Mouse (Mus musculus): ENCODE data around the gene Cnst. TPM values are rescaled to one million over a fixed set of nuclear protein-coding genes. Genes with fewer than 3 reads are reported as not detected.
"Not testable (repeated sequence)": the region's sequence is repeated elsewhere in the genome, so short reads cannot be mapped to it uniquely, and the experiment has no call there.

The Cnst gene
- polyA plus RNA-seq (2016; fragmentation: Nextera tagmentation; extraction: Ambion mirVana): 32.1 and 33.4 TPM in 2 replicates

- H3K36me3 ChIP-seq; H3K9me3 ChIP-seq (replicated peaks); H3K27me3 ChIP-seq: not testable (repeated sequence)
- H3K27ac ChIP-seq: peak within 1 kb of the TSS; percentile 98
- under 1% methylated on average over 69 of the region's 69 CpGs for WGBS
- H3K4me3 ChIP-seq: peak within 1 kb of the TSS; percentile 78
- peak; percentile 99 for ATAC-seq (ENCODE audit: low FRiP score)
- peak within 1 kb of the TSS; percentile 73 for H3K9ac ChIP-seq
- peak within 1 kb of the TSS; percentile 90 for H3K4me2 ChIP-seq (replicated peaks)
- H3K4me1 ChIP-seq: peaks cover 22% of the 10 kb centered on the region
These were observed at the start of gene Cnst, which contains the start of gene Tfb2m for GRCm38 (mm10) chr1:179545768-179546550. Cnst (plus strand) TSS chr1:179546370. Tfb2m (minus strand) TSS chr1:179546267.

GRCm38 (mm10) chr1:179499257-179499656 is 46.9 kb upstream of the Cnst start:
- ATAC-seq (ENCODE audit: low FRiP score): no peak
- Histone ChIP-seq H3K9me3 (replicated peaks) (no peaks in the 10 kb centered on the region), H3K9ac (no peak overlapping the region), H3K4me1 (no peaks in the 10 kb centered on the region), H3K4me3 (no peak overlapping the region), H3K4me2 (replicated peaks) (no peak overlapping the region), H3K27me3 (no peaks in the 10 kb centered on the region), H3K36me3 (no peaks in the 10 kb centered on the region), H3K27ac (no peak overlapping the region)
- 84% methylated on average over 3 of the region's 3 CpGs for WGBS

GRCm38 (mm10) chr1:179502565-179502964 is 43.6 kb upstream of the Cnst start:
- Histone ChIP-seq H3K9me3 (replicated peaks) (no peaks in the 10 kb centered on the region), H3K4me1 (no peaks in the 10 kb centered on the region), H3K36me3 (no peaks in the 10 kb centered on the region), H3K27me3 (no peaks in the 10 kb centered on the region), H3K4me2 (replicated peaks) (no peak overlapping the region), H3K4me3 (no peak overlapping the region), H3K27ac (no peak overlapping the region), H3K9ac (no peak overlapping the region)
- ATAC-seq (ENCODE audit: low FRiP score): no peak
- 22% methylated on average over 3 of the region's 3 CpGs for WGBS

- no peaks in the 10 kb centered on the region for H3K9me3 ChIP-seq (replicated peaks)
- H3K9ac ChIP-seq: no peak overlapping the region
- no peak overlapping the region for H3K4me2 ChIP-seq (replicated peaks)
- ATAC-seq (ENCODE audit: low FRiP score): no peak
- 72% methylated on average over 9 of the region's 9 CpGs for WGBS
- no peaks in the 10 kb centered on the region for H3K4me1 ChIP-seq
- no peak overlapping the region for H3K27ac ChIP-seq
- no peak overlapping the region for H3K4me3 ChIP-seq
- no peaks in the 10 kb centered on the region for H3K36me3 ChIP-seq
- no peaks in the 10 kb centered on the region for H3K27me3 ChIP-seq
These were observed 39.4 kb upstream of the Cnst start for GRCm38 (mm10) chr1:179506530-179507315.

- no peak overlapping the region for H3K4me2 ChIP-seq (replicated peaks)
- ATAC-seq (ENCODE audit: low FRiP score): no peak
- 85% methylated on average over 13 of the region's 13 CpGs for WGBS
These were observed 35.4 kb upstream of the Cnst start for GRCm38 (mm10) chr1:179510546-179511340.

GRCm38 (mm10) chr1:179511895-179512294 is 34.3 kb upstream of the Cnst start:
- WGBS: 85% methylated on average over 7 of the region's 7 CpGs
- no peaks in the 10 kb centered on the region for H3K36me3 ChIP-seq
- no peak overlapping the region for H3K4me3 ChIP-seq
- H3K9me3 ChIP-seq (replicated peaks): no peaks in the 10 kb centered on the region
- no peak for ATAC-seq (ENCODE audit: low FRiP score)
- peaks cover 5% of the 10 kb centered on the region for H3K4me1 ChIP-seq
- no peak overlapping the region for H3K9ac ChIP-seq
- no peak overlapping the region for H3K4me2 ChIP-seq (replicated peaks)
- H3K27me3 ChIP-seq: no peaks in the 10 kb centered on the region
- H3K27ac ChIP-seq: no peak overlapping the region

More at GRCm38 (mm10) chr1:179510546-179511340, 35.4 kb upstream of the Cnst start:
- Histone ChIP-seq H3K9ac (no peak overlapping the region), H3K27ac (no peak overlapping the region), H3K9me3 (replicated peaks) (no peaks in the 10 kb centered on the region), H3K36me3 (no peaks in the 10 kb centered on the region), H3K4me1 (no peaks in the 10 kb centered on the region), H3K4me3 (no peak overlapping the region), H3K27me3 (no peaks in the 10 kb centered on the region)

- Histone ChIP-seq H3K4me2 (replicated peaks) (peak overlapping the region; percentile 96), H3K9ac (peak overlapping the region; percentile 72), H3K4me3 (peak overlapping the region; percentile 70), H3K4me1 (peaks cover 6% of the 10 kb centered on the region), H3K9me3 (replicated peaks) (no peaks in the 10 kb centered on the region), H3K27ac (no peak overlapping the region), H3K27me3 (no peaks in the 10 kb centered on the region), H3K36me3 (no peaks in the 10 kb centered on the region)
- under 1% methylated on average over 21 of the region's 21 CpGs for WGBS
- peak; percentile 74 for ATAC-seq (ENCODE audit: low FRiP score)
These were observed 29.0 kb upstream of the Cnst start for GRCm38 (mm10) chr1:179516941-179517712.

- no peaks in the 10 kb centered on the region for H3K27me3 ChIP-seq
- no peaks in the 10 kb centered on the region for H3K36me3 ChIP-seq
- H3K27ac ChIP-seq: no peak within 1 kb of the TSS
- ATAC-seq (ENCODE audit: low FRiP score): peak; percentile 84
- H3K9me3 ChIP-seq (replicated peaks): no peaks in the 10 kb centered on the region
- peak within 1 kb of the TSS; percentile 72 for H3K9ac ChIP-seq
- H3K4me3 ChIP-seq: peak within 1 kb of the TSS; percentile 70
- 6% methylated on average over 39 of the region's 39 CpGs for WGBS
- H3K4me1 ChIP-seq: peaks cover 6% of the 10 kb centered on the region
- H3K4me2 ChIP-seq (replicated peaks): peak within 1 kb of the TSS; percentile 96
These were observed 28.3 kb upstream of the Cnst start, which contains the start of gene Smyd3 for GRCm38 (mm10) chr1:179517713-179518465. Smyd3 (minus strand) TSS chr1:179518041.

- Histone ChIP-seq H3K4me2 (replicated peaks) (no peak overlapping the region), H3K36me3 (no peaks in the 10 kb centered on the region), H3K9me3 (replicated peaks) (no peaks in the 10 kb centered on the region), H3K27ac (no peak overlapping the region), H3K4me3 (no peak overlapping the region), H3K4me1 (peaks cover 6% of the 10 kb centered on the region), H3K9ac (no peak overlapping the region), H3K27me3 (no peaks in the 10 kb centered on the region)
- no peak for ATAC-seq (ENCODE audit: low FRiP score)
- 86% methylated on average over 3 of the region's 3 CpGs for WGBS
These were observed 26.3 kb upstream of the Cnst start for GRCm38 (mm10) chr1:179519901-179520300.

- Histone ChIP-seq H3K9me3 (replicated peaks) (no peaks in the 10 kb centered on the region), H3K4me2 (replicated peaks) (no peak overlapping the region), H3K9ac (no peak overlapping the region), H3K36me3 (peaks cover 20% of the 10 kb centered on the region), H3K4me1 (no peaks in the 10 kb centered on the region), H3K27me3 (no peaks in the 10 kb centered on the region), H3K27ac (no peak overlapping the region), H3K4me3 (no peak overlapping the region)
- 96% methylated on average over 3 of the region's 3 CpGs for WGBS
- no peak for ATAC-seq (ENCODE audit: low FRiP score)
These were observed 7.1 kb upstream of the Cnst start for GRCm38 (mm10) chr1:179539054-179539453.

GRCm38 (mm10) chr1:179539887-179540286 is 6.3 kb upstream of the Cnst start:
- Histone ChIP-seq H3K9me3 (replicated peaks) (no peaks in the 10 kb centered on the region), H3K4me2 (replicated peaks) (no peak overlapping the region), H3K4me1 (peaks cover 1% of the 10 kb centered on the region), H3K27me3 (no peaks in the 10 kb centered on the region), H3K27ac (no peak overlapping the region), H3K9ac (no peak overlapping the region), H3K4me3 (no peak overlapping the region), H3K36me3 (peaks cover 18% of the 10 kb centered on the region)
- 92% methylated on average over 3 of the region's 3 CpGs for WGBS
- no peak for ATAC-seq (ENCODE audit: low FRiP score)
